Mouse (Mus musculus): ENCODE data around the gene 6030445D17Rik.

Gene 6030445D17Rik

DNA sequence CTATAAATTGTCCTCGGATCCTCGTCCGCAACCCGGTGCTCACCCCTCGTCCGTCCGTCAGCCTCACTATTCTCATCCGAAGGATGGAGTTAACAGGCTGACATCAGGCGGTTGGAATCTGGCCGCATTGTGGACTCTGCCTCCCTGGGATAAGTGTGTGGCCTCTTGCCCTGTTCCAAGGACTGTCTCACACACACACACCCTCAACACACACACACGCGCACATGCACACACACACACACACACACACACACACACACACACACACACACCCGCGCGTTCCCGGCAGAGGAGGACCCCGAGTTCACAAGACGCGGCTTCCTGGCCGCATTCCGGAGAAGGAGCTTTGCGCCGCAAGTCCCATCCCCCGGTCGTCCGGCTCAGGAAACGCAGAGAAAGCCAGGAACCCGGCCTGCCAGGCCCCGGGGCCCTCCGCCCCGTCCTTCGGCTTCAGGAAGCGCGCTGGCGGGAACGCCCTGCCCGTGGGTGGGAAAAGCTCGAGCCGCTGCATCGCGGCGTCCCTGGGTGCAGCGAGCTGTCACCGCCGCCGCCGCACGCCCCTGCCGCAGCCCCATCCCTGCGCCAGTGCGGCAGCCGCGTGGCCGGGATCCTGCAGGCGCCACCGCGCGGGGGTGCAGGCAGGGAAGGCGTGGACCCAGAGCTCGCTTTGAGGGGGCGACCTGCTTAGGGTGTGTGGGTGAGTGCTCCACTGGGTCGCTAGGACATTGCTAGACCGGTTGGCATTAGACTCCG lies at the start of gene 6030445D17Rik:
Gene 6030445D17Rik (plus strand): TSS at position 165 of the 753 bp plus-strand sequence.
- DNase-seq (ENCODE audit: low spot score in 2 of 2), result peak; percentile 48 to 66

GRCm38 (mm10) chr4:136415477-136415876 lies 46.6 kb upstream of the 6030445D17Rik start:
- DNase-seq (ENCODE audit: low spot score in 2 of 2), result no peak

- DNase-seq (ENCODE audit: low spot score in 2 of 2), result no peak
Observed at GRCm38 (mm10) chr4:136418962-136419361, 43.1 kb upstream of the 6030445D17Rik start.

- no peak for DNase-seq (ENCODE audit: low spot score in 2 of 2)
Observed at GRCm38 (mm10) chr4:136419386-136419785, 42.7 kb upstream of the 6030445D17Rik start.

GRCm38 (mm10) chr4:136423224-136423623 lies 38.8 kb upstream of the 6030445D17Rik start, which contains the start of gene Htr1d:
Htr1d (plus strand) TSS chr4:136423524.
- no peak for DNase-seq (ENCODE audit: low spot score in 2 of 2)

DNA sequence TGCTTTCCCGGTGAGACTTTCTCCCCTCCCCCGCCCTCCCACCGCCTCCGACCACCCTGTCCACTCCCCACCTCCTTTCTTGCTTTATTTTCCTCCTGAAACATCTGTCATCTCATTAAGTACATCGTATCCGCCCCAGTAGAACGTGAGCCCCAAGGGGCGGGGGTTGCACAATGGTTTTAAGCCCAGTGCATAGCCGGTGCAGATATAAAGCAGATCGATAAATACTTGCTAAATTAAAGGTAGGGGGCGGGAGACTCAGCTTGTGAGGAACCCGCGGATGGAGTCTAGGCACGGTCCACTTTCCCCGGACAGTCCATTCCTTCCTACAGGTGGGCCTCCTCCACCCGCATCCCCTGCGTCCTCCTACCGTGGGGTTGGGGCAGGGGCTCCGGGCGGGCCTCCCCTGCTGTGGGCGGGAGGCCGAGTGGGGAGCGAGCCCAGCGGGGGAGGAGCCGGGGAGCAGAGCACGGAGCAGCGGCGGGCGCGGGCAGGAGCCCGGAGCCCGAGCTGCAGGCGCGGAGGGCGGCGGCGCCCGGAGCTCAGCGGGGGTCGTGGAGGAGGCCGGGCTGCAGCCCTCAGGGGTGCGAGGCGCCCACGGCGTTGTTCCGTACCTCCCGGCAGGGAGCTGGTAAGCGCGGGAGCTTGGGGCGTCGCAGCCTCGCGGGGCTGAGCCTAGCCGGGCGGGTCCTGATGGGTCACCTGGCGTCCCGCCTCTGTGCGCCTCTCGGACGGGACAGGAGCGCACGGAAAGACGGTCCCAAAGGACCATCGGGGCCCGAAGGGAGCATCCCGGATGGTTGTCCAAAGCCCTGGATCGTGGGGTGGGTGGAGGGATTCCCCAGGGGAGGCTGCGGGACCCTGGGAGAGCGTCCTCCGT lies 37.7 kb upstream of the 6030445D17Rik start:
- peak in 1 of 2 experiments; percentile 17 for DNase-seq (ENCODE audit: low spot score in 2 of 2)

- no peak for DNase-seq (ENCODE audit: low spot score in 2 of 2)
Observed at GRCm38 (mm10) chr4:136425000-136425288, 37.1 kb upstream of the 6030445D17Rik start.

GRCm38 (mm10) chr4:136430609-136431375 lies 31.3 kb upstream of the 6030445D17Rik start:
- no peak for DNase-seq (ENCODE audit: low spot score in 2 of 2)

DNA sequence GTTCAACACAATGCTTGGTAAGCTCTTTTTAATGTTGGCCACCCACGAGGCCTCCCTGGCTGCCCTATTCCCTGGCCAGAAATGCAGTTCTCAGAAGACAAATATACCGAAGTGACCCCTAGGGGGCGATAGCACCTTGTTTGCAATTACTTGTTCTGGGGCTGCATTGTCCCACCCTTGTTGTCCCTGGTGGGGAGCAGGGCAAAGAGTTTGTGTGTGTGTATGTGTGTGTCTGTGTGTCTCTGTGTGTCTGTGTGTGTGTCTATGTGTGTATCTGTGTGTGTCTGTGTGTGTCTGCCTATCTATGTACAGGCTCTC lies 30.7 kb upstream of the 6030445D17Rik start:
- DNase-seq (ENCODE audit: low spot score in 2 of 2), result peak in 1 of 2 experiments; percentile 24

- DNase-seq (ENCODE audit: low spot score in 2 of 2), result no peak
Observed at GRCm38 (mm10) chr4:136434029-136434428, 28.0 kb upstream of the 6030445D17Rik start.

GRCm38 (mm10) chr4:136439106-136439505 lies 22.9 kb upstream of the 6030445D17Rik start:
- no peak for DNase-seq (ENCODE audit: low spot score in 2 of 2)

GRCm38 (mm10) chr4:136441354-136442043 lies 20.6 kb upstream of the 6030445D17Rik start:
- no peak for DNase-seq (ENCODE audit: low spot score in 2 of 2)

GRCm38 (mm10) chr4:136444561-136444960 lies 17.5 kb upstream of the 6030445D17Rik start:
- no peak for DNase-seq (ENCODE audit: low spot score in 2 of 2)

- no peak for DNase-seq (ENCODE audit: low spot score in 2 of 2)
Observed at GRCm38 (mm10) chr4:136449795-136450194, 12.3 kb upstream of the 6030445D17Rik start.

DNA sequence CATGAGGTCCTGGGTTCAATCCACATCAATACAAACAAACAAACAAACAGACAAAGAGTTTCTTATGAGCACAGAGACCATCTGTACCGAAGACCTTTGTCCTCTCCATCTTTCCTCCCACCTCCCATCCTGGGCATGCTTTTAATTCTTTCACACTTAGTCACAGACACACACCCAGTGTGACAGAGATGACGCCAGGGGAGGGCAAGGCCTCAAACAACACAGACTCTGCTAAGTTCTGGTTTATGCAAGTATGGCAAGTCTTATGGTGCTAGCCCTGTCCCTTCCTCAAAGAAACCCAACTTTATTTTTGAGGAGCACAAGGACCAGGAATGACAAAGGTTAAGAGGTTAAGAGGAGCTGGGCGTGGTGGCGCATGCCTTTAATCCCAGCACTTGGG lies 11.8 kb upstream of the 6030445D17Rik start:
- no peak for DNase-seq (ENCODE audit: low spot score in 2 of 2)

DNA sequence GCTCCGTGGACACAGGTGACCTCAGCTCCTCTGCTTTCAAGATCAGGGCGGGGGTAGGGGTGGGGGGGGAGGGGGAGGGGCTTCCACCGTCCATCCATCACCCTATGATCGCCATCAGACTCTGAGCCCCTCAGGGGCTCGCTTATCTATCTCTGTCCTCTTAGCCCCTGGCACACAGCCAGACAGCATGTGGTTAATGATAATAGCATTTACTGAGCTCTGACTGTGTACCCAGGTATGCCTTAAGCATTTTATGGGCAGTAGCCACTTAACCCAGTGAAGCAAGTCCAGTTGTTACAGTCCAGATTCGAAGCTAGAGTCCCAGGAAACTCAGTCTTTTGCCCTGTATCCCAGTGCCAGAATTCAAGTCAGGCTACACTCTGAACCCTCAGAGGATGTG lies 10.5 kb upstream of the 6030445D17Rik start:
- DNase-seq (ENCODE audit: low spot score in 2 of 2), result no peak

DNA sequence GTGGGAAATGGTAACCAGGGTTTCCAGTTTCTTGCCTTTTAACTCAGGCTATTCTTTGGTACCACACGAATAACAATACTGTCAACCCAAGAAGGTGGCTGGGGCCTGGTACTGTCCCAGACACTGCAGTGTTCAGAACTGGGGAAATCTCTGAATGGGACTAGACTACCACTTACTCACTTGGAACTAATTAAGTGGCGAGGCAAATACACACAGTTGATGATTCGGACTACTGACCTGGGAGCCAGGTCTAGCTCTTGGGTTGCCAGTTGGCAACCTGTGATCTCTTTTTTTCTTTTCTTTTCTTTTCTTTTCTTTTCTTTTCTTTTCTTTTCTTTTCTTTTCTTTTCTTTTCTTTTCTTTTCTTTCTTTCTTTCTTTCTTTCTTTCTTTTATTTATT lies 9.8 kb upstream of the 6030445D17Rik start:
- no peak for DNase-seq (ENCODE audit: low spot score in 2 of 2)

DNA sequence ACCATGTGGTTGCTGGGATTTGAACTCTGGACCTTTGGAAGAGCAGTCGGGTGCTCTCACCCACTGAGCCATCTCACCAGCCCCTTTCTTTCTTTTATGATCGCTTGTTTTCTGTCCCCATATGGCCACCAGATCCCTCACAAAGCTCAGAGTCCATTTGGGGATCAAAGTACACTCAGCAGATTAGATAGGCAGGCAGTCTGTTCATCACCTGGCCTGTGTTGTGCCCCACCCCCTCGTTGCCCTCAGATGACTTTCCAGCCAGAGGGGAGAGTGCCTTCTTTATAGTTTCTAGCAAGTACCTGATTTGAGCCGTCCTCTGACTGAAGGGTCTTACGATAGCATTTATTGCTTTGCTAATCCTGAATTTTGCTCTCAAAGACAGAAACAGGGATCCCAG lies 9.3 kb upstream of the 6030445D17Rik start:
- DNase-seq (ENCODE audit: low spot score in 2 of 2), result no peak

DNA sequence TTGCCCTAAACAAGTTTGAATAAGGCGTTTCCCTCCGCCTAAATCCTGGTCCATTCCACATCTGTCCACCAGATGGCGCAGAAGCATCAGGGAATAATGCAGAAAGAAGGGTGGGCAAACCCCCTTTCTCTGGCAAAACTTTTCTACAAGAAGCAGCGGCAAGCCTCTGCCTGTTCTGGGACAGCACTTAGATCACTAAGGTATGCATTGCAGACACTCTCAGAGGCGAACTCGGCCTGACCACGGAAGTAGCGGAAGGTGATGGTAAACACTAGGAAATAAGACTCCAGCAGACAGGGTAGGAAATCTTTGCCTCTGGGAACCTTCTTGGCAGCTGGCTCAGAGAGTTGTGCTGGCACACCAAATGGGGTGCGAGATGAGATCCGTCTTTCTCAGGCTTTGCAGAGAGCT lies 7.2 kb upstream of the 6030445D17Rik start:
- peak; percentile 36 to 79 for DNase-seq (ENCODE audit: low spot score in 2 of 2)

GRCm38 (mm10) chr4:136456516-136457218 lies 5.4 kb upstream of the 6030445D17Rik start:
- no peak for DNase-seq (ENCODE audit: low spot score in 2 of 2)

GRCm38 (mm10) chr4:136458276-136458675 lies 3.8 kb upstream of the 6030445D17Rik start:
- no peak for DNase-seq (ENCODE audit: low spot score in 2 of 2)

Measured in frontal cortex, postnatal 10 days (tissue).